Mouse (Mus musculus) myocyte (in vitro differentiated cells): ENCODE results near the gene Gabrb1. TPM values are rescaled to one million over a fixed set of nuclear protein-coding genes. Genes with fewer than 3 reads are reported as not detected.

Source experiments
- H3K27me3 ChIP-seq: one replicate; pipeline ENCODE4 v1.6.1; 2011; ENCODE audit not compliant: control insufficient read depth, insufficient read depth, insufficient read length
- H3K36me3 ChIP-seq: one replicate; pipeline ENCODE4 v1.6.1; 2011; ENCODE audit not compliant: control insufficient read depth, insufficient read depth
- H3K4me2 ChIP-seq: one replicate; pipeline ENCODE4 v1.6.1; 2011; ENCODE audit warnings: low read depth, control low read depth
- H3K4me3 ChIP-seq: one replicate; pipeline ENCODE4 v1.5.1; 2011; ENCODE audit warnings: mild to moderate bottlenecking, control low read depth, moderate library complexity
- H3K79me2 ChIP-seq: one replicate; pipeline ENCODE4 v1.6.1; 2011; ENCODE audit not compliant: control insufficient read depth, insufficient read depth
- H3ac ChIP-seq: one replicate; pipeline ENCODE4 v1.6.1; 2011; ENCODE audit not compliant: control insufficient read depth, insufficient read length
- CEBPB ChIP-seq: IDR thresholded peaks from 2 replicates; pipeline ENCODE4 v1.6.1; 2011; ENCODE audit warnings: mild to moderate bottlenecking, moderate library complexity; ENCODE audit not compliant: poor library complexity, insufficient read depth, severe bottlenecking
- E2F4 ChIP-seq: IDR thresholded peaks from one replicate; pipeline ENCODE4 v1.6.1; 2011; ENCODE audit warnings: mild to moderate bottlenecking, control low read depth, moderate library complexity; ENCODE audit not compliant: insufficient read depth
- MAX ChIP-seq: IDR thresholded peaks from one replicate; pipeline ENCODE4 v1.6.1; 2011; ENCODE audit warnings: low read depth, mild to moderate bottlenecking, control low read depth
- MYOD1 ChIP-seq, 3 experiments: IDR thresholded peaks; one replicate each; pipeline ENCODE4 v1.6.1; 2011; ENCODE audit warnings: control low read depth in 2 of 3, low read depth in 2 of 3, mild to moderate bottlenecking in 2 of 3, moderate library complexity in 1 of 3; ENCODE audit not compliant: insufficient read length in 2 of 3, control insufficient read depth in 1 of 3
- MYOG ChIP-seq, 3 experiments: IDR thresholded peaks; one replicate each; pipeline ENCODE4 v1.6.1; 2011; ENCODE audit warnings: control low read depth in 2 of 3, low read depth in 2 of 3, mild to moderate bottlenecking in 2 of 3; ENCODE audit not compliant: insufficient read length in 2 of 3, control insufficient read depth in 1 of 3, insufficient read depth in 1 of 3
- POLR2A ChIP-seq: IDR thresholded peaks from one replicate; pipeline ENCODE4 v1.6.1; 2011; ENCODE audit warnings: low read depth, mild to moderate bottlenecking, control low read depth, moderate library complexity; ENCODE audit not compliant: insufficient read length
- POLR2AphosphoS2 ChIP-seq: IDR thresholded peaks from one replicate; pipeline ENCODE4 v1.6.1; 2011; ENCODE audit warnings: low read depth, control low read depth; ENCODE audit not compliant: insufficient read length
- REST ChIP-seq: IDR thresholded peaks from one replicate; pipeline ENCODE4 v1.6.1; 2011; ENCODE audit warnings: mild to moderate bottlenecking, control low read depth, moderate library complexity; ENCODE audit not compliant: insufficient read depth, insufficient read length
- SRF ChIP-seq: IDR thresholded peaks from one replicate; pipeline ENCODE4 v1.6.1; 2011; ENCODE audit warnings: low read depth; ENCODE audit not compliant: control insufficient read depth, insufficient read length
- TCF12 ChIP-seq: IDR thresholded peaks from one replicate; pipeline ENCODE4 v1.6.1; 2011; ENCODE audit warnings: mild to moderate bottlenecking, control low read depth; ENCODE audit not compliant: poor library complexity, insufficient read depth, severe bottlenecking
- TCF3 ChIP-seq: IDR thresholded peaks from one replicate; pipeline ENCODE4 v1.6.1; 2011; ENCODE audit warnings: low read depth, control low read depth; ENCODE audit not compliant: insufficient read length
- USF1 ChIP-seq: IDR thresholded peaks from one replicate; pipeline ENCODE4 v1.6.1; 2011; ENCODE audit warnings: low read depth, mild to moderate bottlenecking, control low read depth, moderate library complexity
- polyA plus RNA-seq: library from polyadenylated mRNA; unstranded; fragments of >200 nt; fragmentation: generic; extraction: Trizol; gene quantifications from one replicate; pipeline ENCODE4 v1.2.1, GENCODE M21; 2012; ENCODE audit warnings: missing spikeins

The Gabrb1 gene
- polyA plus RNA-seq, 1 experiment = 0.01 TPM

- no peak overlapping the region for H3K4me2 ChIP-seq
- no peaks in the 10 kb centered on the region for H3K36me3 ChIP-seq
- H3K27me3 ChIP-seq = no peaks in the 10 kb centered on the region
- H3ac ChIP-seq = no peak overlapping the region
- H3K4me3 ChIP-seq = no peak overlapping the region
- no peaks in the 10 kb centered on the region for H3K79me2 ChIP-seq
- no peak for TF ChIP-seq MAX
- no peak for TF ChIP-seq TCF12
- TF ChIP-seq E2F4 = no peak
- TF ChIP-seq MYOD1 (IDR thresholded peaks at IDR 0.05; ENCODE audit: control insufficient read depth in 1 of 3, insufficient read length in 2 of 3, low read depth in 2 of 3) = no peak
- TF ChIP-seq REST = no peak
- no peak for TF ChIP-seq CEBPB
- no peak for TF ChIP-seq POLR2A
- no peak for TF ChIP-seq SRF
- no peak for TF ChIP-seq MYOG (IDR thresholded peaks at IDR 0.05; ENCODE audit: control insufficient read depth in 1 of 3, insufficient read depth in 1 of 3, insufficient read length in 2 of 3, low read depth in 2 of 3)
- TF ChIP-seq POLR2AphosphoS2 = no peak
- TF ChIP-seq TCF3 = no peak
- TF ChIP-seq USF1 = no peak
Observed at GRCm38 (mm10) chr5:72175530-72175929, 517.6 kb downstream of the Gabrb1 start.

- Histone ChIP-seq H3K79me2 (no peaks in the 10 kb centered on the region), H3K27me3 (no peaks in the 10 kb centered on the region), H3ac (no peak overlapping the region), H3K4me2 (no peak overlapping the region), H3K4me3 (no peak overlapping the region), H3K36me3 (no peaks in the 10 kb centered on the region)
- TF ChIP-seq SRF (no peak), MYOG (IDR thresholded peaks at IDR 0.05; ENCODE audit: control insufficient read depth in 1 of 3, insufficient read depth in 1 of 3, insufficient read length in 2 of 3, low read depth in 2 of 3) (no peak), TCF3 (no peak), MYOD1 (IDR thresholded peaks at IDR 0.05; ENCODE audit: control insufficient read depth in 1 of 3, insufficient read length in 2 of 3, low read depth in 2 of 3) (no peak), MAX (no peak), REST (no peak), CEBPB (no peak), POLR2AphosphoS2 (no peak), E2F4 (no peak), TCF12 (no peak), POLR2A (no peak), USF1 (no peak)
Observed at GRCm38 (mm10) chr5:72181194-72181593, 523.3 kb downstream of the Gabrb1 start.

GRCm38 (mm10) chr5:72182804-72183203, 524.9 kb downstream of the Gabrb1 start:
- H3K4me3 ChIP-seq = no peak overlapping the region
- no peaks in the 10 kb centered on the region for H3K36me3 ChIP-seq
- TF ChIP-seq MAX (no peak), MYOD1 (IDR thresholded peaks at IDR 0.05; ENCODE audit: control insufficient read depth in 1 of 3, insufficient read length in 2 of 3, low read depth in 2 of 3) (no peak), POLR2A (no peak), USF1 (no peak), TCF12 (no peak), SRF (no peak), MYOG (IDR thresholded peaks at IDR 0.05; ENCODE audit: control insufficient read depth in 1 of 3, insufficient read depth in 1 of 3, insufficient read length in 2 of 3, low read depth in 2 of 3) (no peak), REST (no peak), POLR2AphosphoS2 (no peak), E2F4 (no peak), TCF3 (no peak), CEBPB (no peak)
- no peaks in the 10 kb centered on the region for H3K27me3 ChIP-seq
- H3K79me2 ChIP-seq = no peaks in the 10 kb centered on the region
- no peak overlapping the region for H3K4me2 ChIP-seq
- H3ac ChIP-seq = no peak overlapping the region

GRCm38 (mm10) chr5:72183929-72184328, 526.0 kb downstream of the Gabrb1 start:
- Histone ChIP-seq H3ac (no peak overlapping the region), H3K4me3 (no peak overlapping the region), H3K4me2 (no peak overlapping the region), H3K79me2 (no peaks in the 10 kb centered on the region), H3K36me3 (no peaks in the 10 kb centered on the region), H3K27me3 (no peaks in the 10 kb centered on the region)
- no peak for TF ChIP-seq POLR2AphosphoS2
- TF ChIP-seq MAX = no peak
- TF ChIP-seq SRF = no peak
- TF ChIP-seq MYOG (IDR thresholded peaks at IDR 0.05; ENCODE audit: control insufficient read depth in 1 of 3, insufficient read depth in 1 of 3, insufficient read length in 2 of 3, low read depth in 2 of 3) = no peak
- TF ChIP-seq CEBPB = no peak
- no peak for TF ChIP-seq E2F4
- no peak for TF ChIP-seq TCF3
- no peak for TF ChIP-seq POLR2A
- no peak for TF ChIP-seq USF1
- no peak for TF ChIP-seq TCF12
- TF ChIP-seq MYOD1 (IDR thresholded peaks at IDR 0.05; ENCODE audit: control insufficient read depth in 1 of 3, insufficient read length in 2 of 3, low read depth in 2 of 3) = no peak
- TF ChIP-seq REST = no peak
